Mouse (Mus musculus): ENCODE results near the gene Ptms.

- TF ChIP-seq CTCF (conservative IDR thresholded peaks at IDR 0.05; ENCODE audit: low read length) (no peak), NANOG (IDR thresholded peaks at IDR 0.05; ENCODE audit: borderline replicate concordance, low read length) (no peak), POU5F1 (IDR thresholded peaks at IDR 0.05; ENCODE audit: borderline replicate concordance, low read length) (no peak)
Measured at GRCm38 (mm10) chr6:124910032-124910431, 9.9 kb downstream of the Ptms start.

All from E14TG2a.4 (cell line).